In the genomic region with DNA sequence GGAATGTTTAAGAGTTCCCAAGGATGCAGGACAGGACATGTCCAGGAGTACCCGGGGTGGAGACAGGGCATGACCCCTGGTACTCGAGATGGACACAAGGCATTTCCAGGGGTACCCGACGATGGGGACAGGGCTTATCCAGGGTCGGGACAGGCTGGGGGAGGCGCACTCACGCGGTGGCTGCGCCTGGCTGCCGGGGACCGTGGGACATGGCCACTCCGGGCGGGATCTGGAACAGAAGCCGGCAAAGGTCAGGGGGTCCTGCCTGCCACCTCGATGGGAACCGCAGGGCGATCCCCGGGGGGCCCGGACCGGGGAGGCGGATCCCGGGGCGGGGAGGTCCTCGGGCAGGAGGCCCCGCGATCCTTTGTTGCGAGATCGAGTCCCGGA, we compare ENCODE assay signal across 9 mouse cellular contexts. TPM values are rescaled to one million over a fixed set of nuclear protein-coding genes. Genes with fewer than 3 reads are reported as not detected.
A peak's percentile ranks its signal among the peaks of the same experiment; 100 is the strongest.
DNase-seq lines count a peak whose midpoint lies in the region; ATAC-seq and TF ChIP-seq lines count a peak whose summit lies in the region.
"Had no signal": no experiment of that assay in that cellular context is flagged by ENCODE, and none has a peak within 500 bp of the region (broad histone marks: within the 10 kb centered on the region; RNA-seq: fewer than 3 reads in every experiment).

No protein-coding gene starts in this region.

- H3K27me3 ChIP-seq in heart, embryonic 16.5 days (ENCODE audit: control insufficient read depth, insufficient read depth, low read length), result no peaks in the 10 kb centered on the region
- H3K27me3 ChIP-seq in G1E (ENCODE audit: insufficient read depth, low read length), result no peaks in the 10 kb centered on the region; the same call in 1 of the 2 replicates
- H3K27me3 ChIP-seq in forebrain, postnatal 0 days (ENCODE audit: insufficient read depth, low read length), result peaks cover 3% of the 10 kb centered on the region
- H3K27me3 ChIP-seq: Patski had no signal

- H3K9ac ChIP-seq in heart, embryonic 16.5 days (ENCODE audit: low read length), result peak overlapping the region; percentile 94
- H3K9ac ChIP-seq in forebrain, postnatal 0 days, result peak overlapping the region; percentile 23

- peaks cover 11% of the 10 kb centered on the region; the same call in 1 of the 2 replicates for H3K36me3 ChIP-seq in heart, embryonic 16.5 days (ENCODE audit: control insufficient read depth, insufficient read depth)
- peaks cover 40% of the 10 kb centered on the region for H3K36me3 ChIP-seq in G1E (replicated peaks)
- H3K36me3 ChIP-seq in forebrain, postnatal 0 days (ENCODE audit: insufficient read depth), result no peaks in the 10 kb centered on the region
- H3K36me3 ChIP-seq in macrophage (ENCODE audit: inconsistent target), result no peaks in the 10 kb centered on the region; the same call in 1 of the 2 replicates

- ATAC-seq in heart, embryonic 16.5 days (replicated peaks; ENCODE audit: extremely low read depth, insufficient read depth, low FRiP score), result no peak; the same call in 1 of the 2 replicates
- ATAC-seq in G1E (ENCODE audit: extremely low read depth, insufficient number of reproducible peaks, low FRiP score, poor library complexity, severe bottlenecking), result no peak
- no peak for ATAC-seq in forebrain, postnatal 0 days

- TF ChIP-seq CTCF in G1E (IDR thresholded peaks at IDR 0.05; ENCODE audit: low read depth, low read length), result no peak
- no peak for TF ChIP-seq CTCF in forebrain, postnatal 0 days (IDR thresholded peaks at IDR 0.05; ENCODE audit: low read depth)

- H3K9me3 ChIP-seq in heart, embryonic 16.5 days (replicated peaks; ENCODE audit: control insufficient read depth, low read length), result no peaks in the 10 kb centered on the region
- no peaks in the 10 kb centered on the region for H3K9me3 ChIP-seq in G1E (replicated peaks)
- H3K9me3 ChIP-seq in forebrain, postnatal 0 days (ENCODE audit: low read length), result no peaks in the 10 kb centered on the region

- H3K4me1 ChIP-seq in heart, embryonic 16.5 days (ENCODE audit: control insufficient read depth, insufficient read depth, low read length), result peaks cover 31% of the 10 kb centered on the region
- H3K4me1 ChIP-seq in G1E (ENCODE audit: insufficient read depth, low read depth, low read length), result peaks cover 61% of the 10 kb centered on the region
- 0 out of 2 replicates have a peak, but pooled peaks cover 3% of the 10 kb centered on the region for H3K4me1 ChIP-seq in forebrain, postnatal 0 days (ENCODE audit: insufficient read depth)

- H3K4me2 ChIP-seq in heart, embryonic 16.5 days (ENCODE audit: low read depth, low read length), result peak overlapping the region; percentile 79
- H3K4me2 ChIP-seq in forebrain, postnatal 0 days (ENCODE audit: low read depth), result peak overlapping the region; percentile 79

- DNase-seq in heart, postnatal 10 days, result no peak
- DNase-seq in G1E (ENCODE audit: low spot score), result no peak
- DNase-seq in forebrain, postnatal 0 days, result no peak
- DNase-seq in adrenal gland, adult 18-20 months (ENCODE audit: low spot score in 2 of 2), result no peak
- no peak for DNase-seq in right cerebral cortex, postnatal 14 days
- no peak for DNase-seq in spleen, postnatal 10 days (ENCODE audit: low spot score in 2 of 2)

- peak overlapping the region; percentile 83 for H3K4me3 ChIP-seq in heart, embryonic 16.5 days (ENCODE audit: low read length)
- H3K4me3 ChIP-seq in G1E (ENCODE audit: low read depth, low read length), result peak overlapping the region; percentile 97
- peak overlapping the region; percentile 45 for H3K4me3 ChIP-seq in forebrain, postnatal 0 days (ENCODE audit: low read depth, low read length)
- H3K4me3 ChIP-seq in macrophage (ENCODE audit: inconsistent target), result peak overlapping the region; percentile 58

- intact Hi-C loops in heart, postnatal 10 days (cut with DNase I), result no loop called here

- H3K27ac ChIP-seq in heart, embryonic 16.5 days (ENCODE audit: low read length), result peak overlapping the region; percentile 89
- no peak overlapping the region for H3K27ac ChIP-seq in forebrain, postnatal 0 days (ENCODE audit: low read depth, low read length)
- peak overlapping the region; percentile 51 for H3K27ac ChIP-seq in macrophage

- H3K79me2 ChIP-seq in macrophage (ENCODE audit: inconsistent target), result peaks cover 16% of the 10 kb centered on the region; the same call in 1 of the 2 replicates

- WGBS in heart, embryonic 16.5 days, result under 1% methylated on average over 26 of the region's 29 CpGs
- WGBS in forebrain, postnatal 0 days, result 6% methylated on average over 25 of the region's 29 CpGs
- 1% methylated on average over 29 of the region's 29 CpGs for WGBS in macrophage (ENCODE audit: missing documents)

RNA-seq across cellular contexts. Expression of gene Hmg20b, which starts 0.3 kb away (rescaled TPM):
- polyA plus RNA-seq in heart, embryonic 16.5 days (2015; fragmentation: Nextera tagmentation; extraction: Ambion mirVana), result 86.5 and 86.8 TPM in 2 replicates
- 100 to 1,000 TPM in 1 of 2 experiments, 10 to 100 TPM in 1; 88.1 to 105 TPM for total RNA-seq in heart, postnatal 10 days (2021)
- 36.7 and 39.2 TPM in 2 replicates for total RNA-seq in G1E (2014; fragmentation: Nextera tagmentation)
- total RNA-seq in G1E (2017), result 12.0 and 21.9 TPM in 2 replicates
- polyA plus RNA-seq in G1E (2012), result 142 and 193 TPM in 2 replicates
- total RNA-seq in forebrain, postnatal 0 days (2014; rRNA removed), result 15.1 and 21.6 TPM in 2 replicates
- 25.1 and 25.2 TPM in 2 replicates for polyA plus RNA-seq in forebrain, postnatal 0 days (2015; fragmentation: Nextera tagmentation; extraction: Ambion mirVana)
- total RNA-seq in macrophage (2018; cell fraction: chromatin; rRNA removed), result 100 to 1,000 TPM; 159 to 417 (median 247) TPM
- total RNA-seq in macrophage (2018; cell fraction: cytosol; rRNA removed), result 10 to 100 TPM; 33.6 to 65.0 (median 46.9) TPM
- total RNA-seq in macrophage (2018; cell fraction: nucleus; rRNA removed), result 100 to 1,000 TPM; 137 to 418 (median 259) TPM
- 33.1 to 54.6 TPM (median 42.5 TPM) in 3 replicates for polyA plus RNA-seq in macrophage (2018)
- 10 to 100 TPM; 86.5 to 92.7 TPM for total RNA-seq in adrenal gland, adult 18-20 months (2021)

RNA-seq across cellular contexts. Expression of gene Gipc3, which starts 6.9 kb away (rescaled TPM):
- 0.08 and 0.11 TPM in 2 replicates for polyA plus RNA-seq in heart, embryonic 16.5 days (2015; fragmentation: Nextera tagmentation; extraction: Ambion mirVana)
- 1 to 10 TPM; 4.8 to 6.1 TPM for total RNA-seq in heart, postnatal 10 days (2021)
- not detected in 2 replicates for total RNA-seq in G1E (2014; fragmentation: Nextera tagmentation)
- total RNA-seq in G1E (2017), result 0.11 TPM in 1 of 2 replicates, not detected in the other
- polyA plus RNA-seq in G1E (2012), result not detected in 2 replicates
- total RNA-seq in forebrain, postnatal 0 days (2014; rRNA removed), result 0.15 TPM in 1 of 2 replicates, not detected in the other
- polyA plus RNA-seq in forebrain, postnatal 0 days (2015; fragmentation: Nextera tagmentation; extraction: Ambion mirVana), result not detected in 2 replicates
- under 1 TPM in 2 of 26 experiments, not detected in 24; 0.16 to 0.71 TPM for total RNA-seq in macrophage (2018; cell fraction: chromatin; rRNA removed)
- total RNA-seq in macrophage (2018; cell fraction: cytosol; rRNA removed), result under 1 TPM in 18 of 26 experiments, not detected in 8; 0.03 to 0.17 (median 0.08) TPM
- total RNA-seq in macrophage (2018; cell fraction: nucleus; rRNA removed), result 1 to 10 TPM in 1 of 26 experiments, under 1 TPM in 1, not detected in 24; 0.18 to 1.4 TPM
- 0.07 TPM in 1 of 3 replicates, not detected in the others for polyA plus RNA-seq in macrophage (2018)
- total RNA-seq in adrenal gland, adult 18-20 months (2021), result 1 to 10 TPM; 4.5 to 6.7 TPM

RNA-seq across cellular contexts. Expression of gene Mfsd12, which starts 7.3 kb away (rescaled TPM):
- 16.5 and 17.6 TPM in 2 replicates for polyA plus RNA-seq in heart, embryonic 16.5 days (2015; fragmentation: Nextera tagmentation; extraction: Ambion mirVana)
- 10 to 100 TPM; 11.6 to 14.4 TPM for total RNA-seq in heart, postnatal 10 days (2021)
- total RNA-seq in G1E (2014; fragmentation: Nextera tagmentation), result 14.3 and 14.4 TPM in 2 replicates
- total RNA-seq in G1E (2017), result 13.1 and 14.6 TPM in 2 replicates
- polyA plus RNA-seq in G1E (2012), result 46.7 and 48.2 TPM in 2 replicates
- 19.8 and 23.4 TPM in 2 replicates for total RNA-seq in forebrain, postnatal 0 days (2014; rRNA removed)
- polyA plus RNA-seq in forebrain, postnatal 0 days (2015; fragmentation: Nextera tagmentation; extraction: Ambion mirVana), result 10.1 TPM in 2 replicates
- 100 to 1,000 TPM in 19 of 26 experiments, 10 to 100 TPM in 7; 51.6 to 394 (median 199) TPM for total RNA-seq in macrophage (2018; cell fraction: chromatin; rRNA removed)
- 100 to 1,000 TPM; 134 to 406 (median 278) TPM for total RNA-seq in macrophage (2018; cell fraction: cytosol; rRNA removed)
- total RNA-seq in macrophage (2018; cell fraction: nucleus; rRNA removed), result 100 to 1,000 TPM; 143 to 724 (median 423) TPM
- polyA plus RNA-seq in macrophage (2018), result 129 to 266 TPM (median 167 TPM) in 3 replicates
- 10 to 100 TPM; 16.0 to 29.6 TPM for total RNA-seq in adrenal gland, adult 18-20 months (2021)

RNA-seq across cellular contexts. Expression of gene 4930404N11Rik, which starts 15.7 kb away (rescaled TPM):
- polyA plus RNA-seq in heart, embryonic 16.5 days (2015; fragmentation: Nextera tagmentation; extraction: Ambion mirVana), result 1.8 and 1.9 TPM in 2 replicates
- total RNA-seq in heart, postnatal 10 days (2021), result 1 to 10 TPM in 1 of 2 experiments, under 1 TPM in 1; 0.42 to 1.1 TPM
- total RNA-seq in G1E (2014; fragmentation: Nextera tagmentation) (2.0 TPM in 1 of 2 replicates, not detected in the other), G1E (2017) (0.17 and 1.2 TPM in 2 replicates)
- polyA plus RNA-seq in G1E (2012) (0.52 and 0.65 TPM in 2 replicates), macrophage (2018) (1.5 to 9.8 TPM (median 2.5 TPM) in 3 replicates)
- total RNA-seq in forebrain, postnatal 0 days (2014; rRNA removed), result not detected in 2 replicates
- 0.16 and 0.20 TPM in 2 replicates for polyA plus RNA-seq in forebrain, postnatal 0 days (2015; fragmentation: Nextera tagmentation; extraction: Ambion mirVana)
- 1 to 10 TPM; 1.9 to 6.8 (median 4.2) TPM for total RNA-seq in macrophage (2018; cell fraction: chromatin; rRNA removed)
- total RNA-seq in macrophage (2018; cell fraction: cytosol; rRNA removed), result 1 to 10 TPM; 1.3 to 7.7 (median 3.5) TPM
- total RNA-seq in macrophage (2018; cell fraction: nucleus; rRNA removed), result 10 to 100 TPM in 3 of 26 experiments, 1 to 10 TPM in 23; 1.6 to 12.0 (median 5.1) TPM
- total RNA-seq in adrenal gland, adult 18-20 months (2021), result 1 to 10 TPM; 1.3 to 4.5 TPM

RNA-seq across cellular contexts. Expression of gene Tbxa2r, which starts 21.4 kb away (rescaled TPM):
- polyA plus RNA-seq in heart, embryonic 16.5 days (2015; fragmentation: Nextera tagmentation; extraction: Ambion mirVana), result 15.2 and 16.3 TPM in 2 replicates
- total RNA-seq in heart, postnatal 10 days (2021), result 1 to 10 TPM; 7.7 to 8.5 TPM
- not detected in 2 replicates for total RNA-seq in G1E (2014; fragmentation: Nextera tagmentation)
- total RNA-seq in G1E (2017), result 0.06 TPM in 1 of 2 replicates, not detected in the other
- polyA plus RNA-seq in G1E (2012), result 0.06 TPM in 1 of 2 replicates, not detected in the other
- 2.4 and 3.9 TPM in 2 replicates for total RNA-seq in forebrain, postnatal 0 days (2014; rRNA removed)
- 3.3 and 3.4 TPM in 2 replicates for polyA plus RNA-seq in forebrain, postnatal 0 days (2015; fragmentation: Nextera tagmentation; extraction: Ambion mirVana)
- 1 to 10 TPM in 1 of 26 experiments, not detected in 25; 1.1 TPM for total RNA-seq in macrophage (2018; cell fraction: chromatin; rRNA removed)
- under 1 TPM in 4 of 26 experiments, not detected in 22; 0.05 to 0.13 (median 0.11) TPM for total RNA-seq in macrophage (2018; cell fraction: cytosol; rRNA removed)
- total RNA-seq in macrophage (2018; cell fraction: nucleus; rRNA removed), result under 1 TPM in 1 of 26 experiments, not detected in 25; 0.49 TPM
- not detected in 3 replicates for polyA plus RNA-seq in macrophage (2018)
- total RNA-seq in adrenal gland, adult 18-20 months (2021), result 10 to 100 TPM; 23.3 to 29.2 TPM
- polyA plus RNA-seq: Patski had no signal

Comparison
In these comparisons a context has a peak if more than half of its experiments do, and no peak if none do; other contexts are left out.
1. H3K4me3 ChIP-seq: peak in every context shown above with its lines; median percentile 97 in G1E; 83 in heart, embryonic 16.5 days; 58 in macrophage; 45 in forebrain, postnatal 0 days.